Mouse (Mus musculus) kidney, embryonic 14.5 days (tissue): ENCODE measurements at regions not wholly inside any gene's neighbourhood (a gene's known extent, or its start where the extent isn't known, plus 50 kb on each side); places are given as distances from the start of the nearest gene placed in this dataset.

Experiments
- ATAC-seq: fragments of 200-750 bp; cut with Nextera tagmentation; 2 replicates; pipeline ENCODE4 v1.8.0; 2017; ENCODE audit warnings: moderate number of reproducible peaks, mild to moderate bottlenecking, moderate TSS enrichment, moderate library complexity; ENCODE audit not compliant: low FRiP score, low TSS enrichment
- H3K27ac ChIP-seq: fragments of 300-500 bp; sonication (generic); 2 replicates; pipeline ENCODE4 v1.5.1; 2014; ENCODE audit warnings: low read depth, mild to moderate bottlenecking, low read length, moderate library complexity, mixed read lengths
- H3K27me3 ChIP-seq: fragments of 300-500 bp; sonication (generic); 2 replicates; pipeline ENCODE4 v1.6.1; 2014; ENCODE audit warnings: mild to moderate bottlenecking, low read length; ENCODE audit not compliant: control insufficient read depth, insufficient read depth
- H3K36me3 ChIP-seq: fragments of 300-500 bp; sonication (generic); 2 replicates; pipeline ENCODE4 v1.6.1; 2014; ENCODE audit warnings: low read length, mixed read lengths; ENCODE audit not compliant: control insufficient read depth, insufficient read depth
- H3K4me1 ChIP-seq: fragments of 300-500 bp; sonication (generic); 2 replicates; pipeline ENCODE4 v1.6.1; 2014; ENCODE audit warnings: low read length, mixed read lengths; ENCODE audit not compliant: control insufficient read depth, insufficient read depth
- H3K4me2 ChIP-seq: fragments of 300-500 bp; sonication (generic); replicated peaks from 2 replicates; pipeline ENCODE4 v1.6.1; 2014; ENCODE audit warnings: low read depth, mild to moderate bottlenecking, low read length
- H3K4me3 ChIP-seq: fragments of 300-500 bp; sonication (generic); 2 replicates; pipeline ENCODE4 v1.5.1; 2014; ENCODE audit warnings: mild to moderate bottlenecking, low read length
- H3K9ac ChIP-seq: fragments of 300-500 bp; sonication (generic); 2 replicates; pipeline ENCODE4 v1.6.1; 2014; ENCODE audit warnings: low read depth, mild to moderate bottlenecking, low read length, moderate library complexity
- H3K9me3 ChIP-seq: fragments of 300-500 bp; sonication (generic); 2 replicates; pipeline ENCODE4 v1.6.1; 2016; ENCODE audit warnings: low read length; ENCODE audit not compliant: control insufficient read depth
- WGBS: fragments of 180-500 bp; shearing (Covaris S2); extraction: QIAGEN DNeasy Blood & Tissue Kit; methylation state at CpG from one replicate; pipeline ENCODE4 v1.1.7; 2014; 5-methylcytosine and 5-hydroxymethylcytosine counted together

DNA sequence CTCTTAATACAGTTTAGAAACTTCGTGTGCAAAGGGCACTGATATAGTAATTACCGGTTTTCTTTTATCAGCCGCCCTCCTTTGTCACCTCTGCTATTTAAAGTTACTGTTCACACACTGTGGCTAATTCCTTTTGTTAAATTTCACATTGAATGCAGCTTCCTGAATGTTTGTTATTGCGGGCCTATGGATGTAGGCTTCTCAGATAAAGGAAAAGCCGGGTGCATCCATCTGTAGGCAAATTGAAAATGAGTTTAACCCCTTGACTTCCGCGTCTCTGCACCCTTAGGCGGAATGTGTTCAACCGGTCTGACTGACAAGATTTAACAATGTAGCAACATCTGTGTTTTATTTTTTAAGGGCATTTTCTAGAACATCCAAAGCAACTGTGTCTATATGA, 93.6 kb upstream of the Pabpc6 start:
- ATAC-seq: no peak
- Histone ChIP-seq H3K4me3 (no peak overlapping the region), H3K27ac (no peak overlapping the region), H3K4me1 (0 out of 2 replicates have a peak, but pooled peaks cover 15% of the 10 kb centered on the region), H3K9ac (no peak overlapping the region), H3K27me3 (no peaks in the 10 kb centered on the region), H3K4me2 (no peak overlapping the region), H3K9me3 (no peaks in the 10 kb centered on the region), H3K36me3 (no peaks in the 10 kb centered on the region)
- 31% methylated on average over 9 of the region's 9 CpGs for WGBS

DNA sequence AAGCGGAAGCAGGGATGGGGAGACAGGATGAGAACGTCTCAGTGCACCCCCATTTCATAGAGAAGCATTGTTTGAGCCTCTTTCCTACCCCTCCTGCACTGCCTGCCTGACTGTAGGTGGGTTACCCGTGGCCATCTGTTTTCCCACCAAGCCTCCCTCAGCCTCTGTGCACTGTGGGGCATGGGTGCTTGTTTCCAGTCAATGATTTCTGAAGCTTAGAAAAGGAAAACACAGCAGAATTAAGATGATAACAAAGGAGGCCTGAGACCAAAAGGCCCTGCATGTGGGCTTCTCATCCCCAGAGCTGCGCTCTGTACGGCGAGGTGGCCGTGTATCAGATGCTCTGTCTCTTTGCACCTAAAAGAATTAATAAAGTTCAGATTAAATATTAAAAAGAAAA, 92.9 kb upstream of the Pabpc6 start:
- no peak for ATAC-seq
- Histone ChIP-seq H3K27ac (no peak overlapping the region), H3K4me3 (no peak overlapping the region), H3K27me3 (no peaks in the 10 kb centered on the region), H3K4me2 (no peak overlapping the region), H3K36me3 (no peaks in the 10 kb centered on the region), H3K9ac (no peak overlapping the region), H3K9me3 (no peaks in the 10 kb centered on the region), H3K4me1 (0 out of 2 replicates have a peak, but pooled peaks cover 15% of the 10 kb centered on the region)
- WGBS: 71% methylated on average over 7 of the region's 7 CpGs

DNA sequence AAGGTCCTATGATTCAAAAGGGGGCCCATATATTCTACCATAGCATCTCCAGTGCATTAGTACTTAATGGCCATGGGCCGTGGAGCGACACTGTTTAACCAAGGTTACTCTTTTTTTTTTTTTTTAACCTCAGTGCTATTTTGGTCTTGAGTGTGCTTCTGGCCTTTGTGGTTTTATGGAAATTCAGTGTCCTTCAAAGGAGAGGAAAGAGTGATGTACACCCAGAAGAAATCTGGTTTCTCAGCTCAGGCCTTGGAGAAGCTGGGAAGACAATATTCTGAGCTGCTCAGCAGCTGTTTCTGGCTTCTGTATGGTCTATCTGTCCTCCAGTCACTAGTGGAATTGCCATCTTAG, 91.2 kb upstream of the Pabpc6 start:
- H3K9me3 ChIP-seq: no peaks in the 10 kb centered on the region
- no peaks in the 10 kb centered on the region for H3K27me3 ChIP-seq
- no peak overlapping the region for H3K27ac ChIP-seq
- ATAC-seq: no peak
- no peak overlapping the region for H3K4me2 ChIP-seq
- no peak overlapping the region for H3K9ac ChIP-seq
- 0 out of 2 replicates have a peak, but pooled peaks cover 15% of the 10 kb centered on the region for H3K4me1 ChIP-seq
- H3K4me3 ChIP-seq: no peak overlapping the region
- 77% methylated on average over 2 of the region's 2 CpGs for WGBS
- no peaks in the 10 kb centered on the region for H3K36me3 ChIP-seq

DNA sequence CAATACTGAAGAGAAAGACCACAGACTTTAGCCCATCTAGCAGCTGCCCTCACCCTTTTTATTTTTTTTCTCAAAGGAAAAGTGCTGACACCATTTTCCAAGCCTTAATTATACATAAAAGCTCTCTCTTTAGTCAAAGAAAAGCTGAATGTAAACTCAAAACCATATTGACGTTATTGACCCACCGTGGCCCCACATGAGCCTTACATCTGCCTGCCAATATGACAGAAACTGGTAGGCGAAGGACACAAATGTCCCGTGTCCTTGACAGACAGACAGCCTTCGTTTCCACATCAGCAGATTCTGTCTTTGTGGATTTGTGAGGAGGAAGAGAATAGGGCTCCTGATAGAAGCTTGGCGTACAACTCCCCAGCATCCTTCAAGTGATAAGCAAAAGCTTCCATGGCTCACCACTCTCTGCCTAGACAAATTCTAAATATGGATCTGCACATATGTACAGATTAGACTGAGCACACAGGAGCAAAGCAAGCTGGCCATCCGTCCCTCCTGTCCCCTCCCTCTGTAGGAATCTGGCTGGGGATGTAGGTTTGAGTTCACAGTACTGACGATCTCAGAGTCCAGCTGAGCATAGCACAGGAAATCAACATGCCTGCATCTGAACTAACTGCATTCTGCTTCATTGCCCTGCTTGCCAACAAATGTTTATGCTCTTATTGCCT, 90.6 kb upstream of the Pabpc6 start:
- H3K9ac ChIP-seq: no peak overlapping the region
- H3K27me3 ChIP-seq: no peaks in the 10 kb centered on the region
- no peaks in the 10 kb centered on the region for H3K9me3 ChIP-seq
- H3K4me2 ChIP-seq: no peak overlapping the region
- no peak overlapping the region for H3K27ac ChIP-seq
- no peaks in the 10 kb centered on the region for H3K36me3 ChIP-seq
- 0 out of 2 replicates have a peak, but pooled peaks cover 15% of the 10 kb centered on the region for H3K4me1 ChIP-seq
- no peak overlapping the region for H3K4me3 ChIP-seq
- WGBS: 76% methylated on average over 8 of the region's 8 CpGs
- ATAC-seq: no peak

DNA sequence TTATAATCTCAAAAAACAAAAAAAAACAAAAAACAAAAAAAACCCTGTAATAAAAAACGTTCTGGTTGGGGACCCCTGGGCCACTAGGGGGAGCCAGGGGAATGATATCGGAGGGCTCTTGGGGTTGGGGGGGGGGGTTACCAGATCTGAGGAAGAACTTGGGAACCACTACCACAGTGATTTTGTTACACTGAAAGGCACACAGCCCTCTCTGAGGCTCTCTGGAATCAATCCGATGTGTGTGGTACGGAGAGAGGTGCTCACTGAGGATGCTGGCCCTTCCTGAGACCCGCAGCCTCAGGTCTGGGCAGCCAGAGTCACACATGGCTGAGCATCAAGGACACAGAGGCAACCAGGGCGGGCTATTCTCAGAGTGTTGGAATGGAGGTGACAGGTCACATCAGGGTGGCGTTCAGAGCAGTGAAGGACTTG, 89.9 kb upstream of the Pabpc6 start:
- Histone ChIP-seq H3K27me3 (no peaks in the 10 kb centered on the region), H3K4me1 (0 out of 2 replicates have a peak, but pooled peaks cover 15% of the 10 kb centered on the region), H3K4me2 (no peak overlapping the region), H3K27ac (no peak overlapping the region), H3K9ac (no peak overlapping the region), H3K36me3 (no peaks in the 10 kb centered on the region), H3K9me3 (no peaks in the 10 kb centered on the region), H3K4me3 (no peak overlapping the region)
- 21% methylated on average over 7 of the region's 7 CpGs for WGBS
- ATAC-seq: peak; percentile 58

DNA sequence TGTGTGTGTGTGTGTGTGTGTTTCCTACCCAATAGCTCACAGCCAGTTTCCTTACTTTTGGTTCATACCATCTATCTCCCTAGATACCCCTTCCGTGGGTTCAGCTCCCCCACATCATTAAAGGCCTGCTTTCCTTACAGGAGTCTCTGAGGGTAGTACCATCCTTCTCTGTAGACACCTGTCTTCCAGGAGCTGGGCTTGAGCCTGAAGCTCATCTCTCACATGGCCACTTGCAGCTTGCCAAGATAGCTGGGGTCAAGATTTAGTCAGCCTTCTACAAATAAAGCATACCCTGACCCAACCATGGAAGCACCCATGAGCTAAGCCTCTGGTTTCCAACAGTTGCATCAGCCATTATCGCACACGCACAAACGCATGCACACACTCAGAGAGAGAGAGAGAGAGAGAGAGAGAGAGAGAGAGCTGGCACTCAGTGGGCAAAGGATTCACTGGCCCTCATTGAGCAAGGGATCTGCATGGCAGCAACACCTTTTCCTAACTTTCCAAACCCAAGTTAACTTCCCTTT, 88.3 kb upstream of the Pabpc6 start:
- Histone ChIP-seq H3K4me1 (0 out of 2 replicates have a peak, but pooled peaks cover 10% of the 10 kb centered on the region), H3K27ac (no peak overlapping the region), H3K4me3 (no peak overlapping the region), H3K27me3 (no peaks in the 10 kb centered on the region), H3K9ac (no peak overlapping the region), H3K9me3 (no peaks in the 10 kb centered on the region), H3K36me3 (no peaks in the 10 kb centered on the region), H3K4me2 (no peak overlapping the region)
- 97% methylated on average over 4 of the region's 4 CpGs for WGBS
- ATAC-seq: no peak

DNA sequence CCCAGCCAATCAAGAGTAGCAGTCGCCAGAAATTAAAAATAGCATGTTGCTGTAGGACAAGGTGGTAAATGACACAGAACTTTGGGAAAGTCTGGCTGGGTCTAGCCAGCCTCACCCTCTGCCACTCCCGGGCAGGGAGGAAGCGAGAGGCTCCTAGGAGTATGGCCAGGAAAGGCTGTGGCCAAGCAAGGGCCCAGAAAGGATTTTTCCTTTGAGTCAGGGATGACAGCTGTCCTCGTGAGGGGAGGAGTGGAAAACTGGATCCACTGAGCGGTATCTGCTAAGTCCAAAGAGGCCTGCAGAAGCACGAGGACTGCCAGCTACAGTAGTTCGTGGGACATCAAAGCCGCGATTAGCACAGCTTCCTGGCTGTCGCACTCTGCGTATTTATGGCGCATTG, 87.2 kb upstream of the Pabpc6 start:
- Histone ChIP-seq H3K27ac (no peak overlapping the region), H3K36me3 (no peaks in the 10 kb centered on the region), H3K4me3 (no peak overlapping the region), H3K27me3 (no peaks in the 10 kb centered on the region), H3K4me2 (no peak overlapping the region), H3K4me1 (0 out of 2 replicates have a peak, but pooled peaks cover 10% of the 10 kb centered on the region), H3K9ac (no peak overlapping the region), H3K9me3 (no peaks in the 10 kb centered on the region)
- WGBS: 72% methylated on average over 12 of the region's 12 CpGs
- no peak for ATAC-seq

DNA sequence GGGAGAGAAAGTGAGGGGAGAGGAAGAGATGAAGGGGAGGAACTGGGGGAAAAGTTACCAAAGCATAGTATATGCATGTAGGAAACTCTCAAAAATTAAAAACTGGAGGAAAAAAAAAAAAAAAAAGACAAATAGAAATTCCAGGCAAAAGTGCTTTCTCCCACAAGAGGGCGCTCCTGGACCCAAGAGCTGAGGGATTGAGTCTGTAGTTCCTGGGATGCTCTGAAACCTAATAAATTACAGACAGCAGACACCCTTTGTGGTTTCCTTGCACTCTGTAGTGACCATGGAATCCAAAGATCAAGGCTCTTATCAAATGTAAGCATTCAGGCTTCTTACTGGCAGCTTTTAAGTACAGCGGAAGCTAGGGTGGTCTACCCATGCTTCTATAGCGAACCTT, 86.7 kb upstream of the Pabpc6 start:
- Histone ChIP-seq H3K4me2 (no peak overlapping the region), H3K27ac (no peak overlapping the region), H3K4me1 (0 out of 2 replicates have a peak, but pooled peaks cover 10% of the 10 kb centered on the region), H3K9ac (no peak overlapping the region), H3K36me3 (no peaks in the 10 kb centered on the region), H3K27me3 (no peaks in the 10 kb centered on the region), H3K4me3 (no peak overlapping the region), H3K9me3 (no peaks in the 10 kb centered on the region)
- no peak for ATAC-seq
- WGBS: 50% methylated on average over 3 of the region's 3 CpGs

DNA sequence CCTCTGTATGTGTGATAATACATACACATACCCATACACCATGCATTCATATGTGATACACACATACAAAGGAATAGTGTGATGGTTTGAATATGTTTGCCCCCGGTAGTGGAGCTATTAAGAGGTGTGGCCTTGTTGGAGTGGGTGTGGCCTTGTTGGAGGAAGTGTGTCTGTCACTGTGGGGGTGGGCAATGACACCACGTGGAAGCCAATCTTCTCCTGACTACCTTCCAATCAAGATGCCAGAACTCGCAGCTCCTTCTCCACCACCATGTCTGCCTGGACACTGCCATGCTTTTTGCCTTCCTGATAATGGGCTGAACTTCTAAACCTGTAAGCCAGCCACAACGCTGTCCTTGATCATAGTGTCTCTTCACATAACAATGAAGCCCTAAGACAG, 86.1 kb upstream of the Pabpc6 start:
- H3K4me1 ChIP-seq: 0 out of 2 replicates have a peak, but pooled peaks cover 10% of the 10 kb centered on the region
- no peak overlapping the region for H3K9ac ChIP-seq
- ATAC-seq: no peak
- no peaks in the 10 kb centered on the region for H3K9me3 ChIP-seq
- no peak overlapping the region for H3K4me2 ChIP-seq
- H3K4me3 ChIP-seq: no peak overlapping the region
- 79% methylated on average over 4 of the region's 4 CpGs for WGBS
- H3K27ac ChIP-seq: no peak overlapping the region
- H3K27me3 ChIP-seq: no peaks in the 10 kb centered on the region
- H3K36me3 ChIP-seq: no peaks in the 10 kb centered on the region
